ENCODE assay signal across 8 mouse cellular contexts in genomic region chr1:93668791-93669548, GRCm38 (mm10). TPM values are rescaled to one million over a fixed set of nuclear protein-coding genes. Genes with fewer than 3 reads are reported as not detected.
DNase-seq lines count a peak whose midpoint lies in the region; ATAC-seq and TF ChIP-seq lines count a peak whose summit lies in the region.

No protein-coding gene starts in this region.

- peak; percentile 80 for ATAC-seq in embryonic facial prominence, embryonic 15.5 days (ENCODE audit: insufficient number of reproducible peaks, low FRiP score, low TSS enrichment, low read depth)
- peak; percentile 75 for ATAC-seq in heart, embryonic 11.5 days (replicated peaks; ENCODE audit: insufficient number of reproducible peaks, low FRiP score, low TSS enrichment)
- ATAC-seq in kidney, embryonic 14.5 days (ENCODE audit: low FRiP score, low TSS enrichment) = peak; percentile 88
- ATAC-seq in liver, embryonic 15.5 days (ENCODE audit: insufficient read depth) = peak; percentile 77
- peak; percentile 82 for ATAC-seq in stomach, embryonic 15.5 days (ENCODE audit: insufficient read depth, low FRiP score, low read depth)

- no peaks in the 10 kb centered on the region for H3K4me1 ChIP-seq in bone marrow, adult 2 months (ENCODE audit: control insufficient read depth, insufficient read depth, low read length)
- peaks cover 12% of the 10 kb centered on the region for H3K4me1 ChIP-seq in embryonic facial prominence, embryonic 15.5 days
- H3K4me1 ChIP-seq in heart, embryonic 11.5 days (ENCODE audit: control insufficient read depth, insufficient read depth, low read length) = peaks cover 12% of the 10 kb centered on the region
- H3K4me1 ChIP-seq in kidney, embryonic 14.5 days (ENCODE audit: control insufficient read depth, insufficient read depth, low read length) = peaks cover 13% of the 10 kb centered on the region; the same call in 1 of the 2 replicates
- H3K4me1 ChIP-seq in liver, embryonic 15.5 days (replicated peaks) = peaks cover 31% of the 10 kb centered on the region
- H3K4me1 ChIP-seq in stomach, embryonic 15.5 days = 0 out of 2 replicates have a peak, but pooled peaks cover 7% of the 10 kb centered on the region

- TF ChIP-seq POLR2A in bone marrow, adult 2 months (IDR thresholded peaks at IDR 0.05; ENCODE audit: borderline replicate concordance, control insufficient read depth, low read depth, low read length) = peak; percentile 25; the same call in 1 of the 2 replicates

- no peaks in the 10 kb centered on the region for H3K9me3 ChIP-seq in embryonic facial prominence, embryonic 15.5 days (replicated peaks)
- no peaks in the 10 kb centered on the region for H3K9me3 ChIP-seq in heart, embryonic 11.5 days (replicated peaks; ENCODE audit: control insufficient read depth, low read length)
- H3K9me3 ChIP-seq in kidney, embryonic 14.5 days (ENCODE audit: control insufficient read depth, low read length) = peaks cover 2% of the 10 kb centered on the region; the same call in 1 of the 2 replicates
- H3K9me3 ChIP-seq in liver, embryonic 15.5 days (replicated peaks) = no peaks in the 10 kb centered on the region
- H3K9me3 ChIP-seq in stomach, embryonic 15.5 days = no peaks in the 10 kb centered on the region

- 6% methylated on average over 17 of the region's 17 CpGs for WGBS in bone marrow, adult 2 months
- WGBS in embryonic facial prominence, embryonic 15.5 days = 11% methylated on average over 17 of the region's 17 CpGs
- 5% methylated on average over 17 of the region's 17 CpGs for WGBS in heart, embryonic 11.5 days (ENCODE audit: insufficient replicate concordance)
- 8% methylated on average over 17 of the region's 17 CpGs for WGBS in kidney, embryonic 14.5 days
- WGBS in liver, embryonic 15.5 days (ENCODE audit: insufficient replicate concordance) = 7% methylated on average over 17 of the region's 17 CpGs
- 6% methylated on average over 17 of the region's 17 CpGs for WGBS in stomach, embryonic 15.5 days

- no peaks in the 10 kb centered on the region for H3K36me3 ChIP-seq in embryonic facial prominence, embryonic 15.5 days
- H3K36me3 ChIP-seq in heart, embryonic 11.5 days (ENCODE audit: control insufficient read depth, insufficient read depth, low read length) = no peaks in the 10 kb centered on the region
- no peaks in the 10 kb centered on the region for H3K36me3 ChIP-seq in kidney, embryonic 14.5 days (ENCODE audit: control insufficient read depth, insufficient read depth, low read length)
- no peaks in the 10 kb centered on the region for H3K36me3 ChIP-seq in liver, embryonic 15.5 days (replicated peaks)
- no peaks in the 10 kb centered on the region for H3K36me3 ChIP-seq in stomach, embryonic 15.5 days

- no peaks in the 10 kb centered on the region for H3K27me3 ChIP-seq in embryonic facial prominence, embryonic 15.5 days
- no peaks in the 10 kb centered on the region for H3K27me3 ChIP-seq in heart, embryonic 11.5 days (ENCODE audit: control insufficient read depth, insufficient read depth, low read length)
- no peaks in the 10 kb centered on the region for H3K27me3 ChIP-seq in kidney, embryonic 14.5 days (ENCODE audit: control insufficient read depth, insufficient read depth, low read length)
- no peaks in the 10 kb centered on the region; the same call in 1 of the 2 replicates for H3K27me3 ChIP-seq in liver, embryonic 15.5 days
- H3K27me3 ChIP-seq in stomach, embryonic 15.5 days (replicated peaks) = no peaks in the 10 kb centered on the region

- DNase-seq in B cell, adult 2 months = peak; percentile 70 to 75
- DNase-seq in neural tube, embryonic 10.5 days (ENCODE audit: extremely low spot score, low spot score) = peak; percentile 79

- no peak overlapping the region for H3K27ac ChIP-seq in bone marrow, adult 2 months (ENCODE audit: control insufficient read depth, insufficient read depth, low read depth, low read length, poor library complexity)
- H3K27ac ChIP-seq in embryonic facial prominence, embryonic 15.5 days (replicated peaks) = 0 out of 2 replicates have a peak overlapping the region, but pooled peaks have one; percentile 36
- H3K27ac ChIP-seq in heart, embryonic 11.5 days (ENCODE audit: low read depth, low read length) = peak overlapping the region; percentile 80
- peak overlapping the region; percentile 82 for H3K27ac ChIP-seq in kidney, embryonic 14.5 days (ENCODE audit: low read depth, low read length)
- H3K27ac ChIP-seq in liver, embryonic 15.5 days (replicated peaks) = no peak overlapping the region
- peak overlapping the region; percentile 77 for H3K27ac ChIP-seq in stomach, embryonic 15.5 days

- H3K4me3 ChIP-seq in bone marrow, adult 2 months (replicated peaks; ENCODE audit: control insufficient read depth, low read depth, low read length) = peak overlapping the region; percentile 66
- peak overlapping the region; percentile 42 for H3K4me3 ChIP-seq in embryonic facial prominence, embryonic 15.5 days (replicated peaks)
- H3K4me3 ChIP-seq in heart, embryonic 11.5 days (ENCODE audit: low read depth, low read length) = peak overlapping the region; percentile 50
- peak overlapping the region; percentile 33 for H3K4me3 ChIP-seq in kidney, embryonic 14.5 days (ENCODE audit: low read length)
- peak overlapping the region; percentile 41 for H3K4me3 ChIP-seq in liver, embryonic 15.5 days (replicated peaks)
- peak overlapping the region; percentile 43 for H3K4me3 ChIP-seq in stomach, embryonic 15.5 days (replicated peaks)

- H3K4me2 ChIP-seq in embryonic facial prominence, embryonic 15.5 days (replicated peaks) = peak overlapping the region; percentile 59
- H3K4me2 ChIP-seq in heart, embryonic 11.5 days = peak overlapping the region; percentile 70
- peak overlapping the region; percentile 50 for H3K4me2 ChIP-seq in kidney, embryonic 14.5 days (replicated peaks; ENCODE audit: low read depth, low read length)
- H3K4me2 ChIP-seq in liver, embryonic 15.5 days = peak overlapping the region; percentile 64
- peak overlapping the region; percentile 72 for H3K4me2 ChIP-seq in stomach, embryonic 15.5 days

- TF ChIP-seq CTCF in bone marrow, adult 2 months (IDR thresholded peaks at IDR 0.05; ENCODE audit: control insufficient read depth, insufficient read depth, low read length) = peak; percentile 59

- H3K9ac ChIP-seq in embryonic facial prominence, embryonic 15.5 days = 0 out of 2 replicates have a peak overlapping the region, but pooled peaks have one; percentile 26
- H3K9ac ChIP-seq in heart, embryonic 11.5 days (ENCODE audit: low read depth, low read length) = peak overlapping the region; percentile 80
- H3K9ac ChIP-seq in kidney, embryonic 14.5 days (ENCODE audit: low read depth, low read length) = peak overlapping the region; percentile 64
- H3K9ac ChIP-seq in liver, embryonic 15.5 days = 0 out of 2 replicates have a peak overlapping the region, but pooled peaks have one; percentile 1
- H3K9ac ChIP-seq in stomach, embryonic 15.5 days = peak overlapping the region; percentile 23; the same call in 1 of the 2 replicates

RNA-seq across cellular contexts. Expression of gene Stk25, which starts 10.5 kb away (rescaled TPM):
- 40.0 and 71.0 TPM in 2 replicates for polyA plus RNA-seq in bone marrow, adult 2 months (2011; ENCODE audit: insufficient read depth, insufficient read length, low replicate concordance, missing spikeins)
- 185 and 200 TPM in 2 replicates for polyA plus RNA-seq in embryonic facial prominence, embryonic 15.5 days (2015; fragmentation: Nextera tagmentation; extraction: Ambion mirVana)
- 144 and 152 TPM in 2 replicates for polyA plus RNA-seq in heart, embryonic 11.5 days (2014; fragmentation: Nextera tagmentation; extraction: Ambion mirVana)
- 146 and 192 TPM in 2 replicates for polyA plus RNA-seq in kidney, embryonic 14.5 days (2014; fragmentation: Nextera tagmentation; extraction: Ambion mirVana)
- 44.7 and 51.2 TPM in 2 replicates for polyA plus RNA-seq in liver, embryonic 15.5 days (2015; fragmentation: Nextera tagmentation; extraction: Ambion mirVana)
- polyA plus RNA-seq in stomach, embryonic 15.5 days (2015; fragmentation: Nextera tagmentation; extraction: Ambion mirVana) = 155 and 157 TPM in 2 replicates

RNA-seq across cellular contexts. Expression of gene Bok, which starts 16.5 kb away (rescaled TPM):
- 1.3 and 3.1 TPM in 2 replicates for polyA plus RNA-seq in bone marrow, adult 2 months (2011; ENCODE audit: insufficient read depth, insufficient read length, low replicate concordance, missing spikeins)
- 61.3 and 63.4 TPM in 2 replicates for polyA plus RNA-seq in embryonic facial prominence, embryonic 15.5 days (2015; fragmentation: Nextera tagmentation; extraction: Ambion mirVana)
- polyA plus RNA-seq in heart, embryonic 11.5 days (2014; fragmentation: Nextera tagmentation; extraction: Ambion mirVana) = 29.2 and 33.2 TPM in 2 replicates
- 72.1 and 86.2 TPM in 2 replicates for polyA plus RNA-seq in kidney, embryonic 14.5 days (2014; fragmentation: Nextera tagmentation; extraction: Ambion mirVana)
- polyA plus RNA-seq in liver, embryonic 15.5 days (2015; fragmentation: Nextera tagmentation; extraction: Ambion mirVana) = 3.7 and 4.9 TPM in 2 replicates
- polyA plus RNA-seq in stomach, embryonic 15.5 days (2015; fragmentation: Nextera tagmentation; extraction: Ambion mirVana) = 70.8 and 79.6 TPM in 2 replicates

Comparison
In these comparisons a context has a peak if more than half of its experiments do, and no peak if none do; other contexts are left out.
1. H3K27ac ChIP-seq: peak in embryonic facial prominence, embryonic 15.5 days (single experiment), heart, embryonic 11.5 days (single experiment), kidney, embryonic 14.5 days (single experiment) and stomach, embryonic 15.5 days (single experiment); none in bone marrow, adult 2 months (single experiment) and liver, embryonic 15.5 days (single experiment).
2. H3K9ac ChIP-seq: peak in every context shown above with its lines; median percentile 80 in heart, embryonic 11.5 days; 64 in kidney, embryonic 14.5 days; 26 in embryonic facial prominence, embryonic 15.5 days; 23 in stomach, embryonic 15.5 days; 1 in liver, embryonic 15.5 days.
3. Peak in every context shown above with its lines, with median percentiles within 50 percentile points of each other: H3K4me3 ChIP-seq, ATAC-seq and H3K4me2 ChIP-seq.